In the genomic region with DNA sequence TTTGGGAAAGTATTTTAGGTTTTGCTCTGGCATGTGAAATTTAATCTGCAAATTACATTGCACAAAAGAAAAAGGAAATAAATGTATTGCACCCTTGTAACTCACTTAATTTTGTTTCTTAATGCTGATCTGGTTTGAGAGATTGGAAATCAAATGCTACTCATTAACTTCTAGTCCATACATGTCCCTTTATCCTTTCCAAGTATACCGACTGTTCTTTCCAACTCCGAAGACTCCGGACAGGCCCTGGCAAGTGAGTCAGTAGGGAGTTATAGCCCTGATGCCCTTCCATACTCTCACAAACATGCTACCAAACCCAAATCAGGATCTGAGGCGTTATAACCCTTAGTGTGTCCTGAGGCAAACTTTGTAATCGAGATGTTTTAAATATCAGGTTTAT, we compare ENCODE assay signal across 29 mouse cellular contexts.
"Had no signal": no experiment of that assay in that cellular context is flagged by ENCODE, and none has a peak within 500 bp of the region (broad histone marks: within the 10 kb centered on the region; RNA-seq: fewer than 3 reads in every experiment).

No protein-coding gene starts in this region.

- H3K9ac ChIP-seq: embryonic facial prominence, embryonic 12.5 days; embryonic facial prominence, embryonic 13.5 days; embryonic facial prominence, embryonic 15.5 days; forebrain, embryonic 12.5 days; forebrain, embryonic 13.5 days; forebrain, embryonic 15.5 days; forebrain, postnatal 0 days had no signal

- DNase-seq: cerebellum, adult 8-10 months; cerebellum, adult 9-10 months; cerebellum, adult 9-11 months; cerebellum, postnatal 10 days; cerebellum, postnatal 14 days; cerebellum, postnatal 25 days; cerebellum, postnatal 36 days; embryo, embryonic 11 days; forebrain, postnatal 0 days; gastrocnemius, adult 2 months; gastrocnemius, postnatal 10 days; gastrocnemius, postnatal 14 days; gastrocnemius, postnatal 25 days; gastrocnemius, postnatal 36 days; heart, adult 11 months; heart, adult 18-20 months; heart, adult 2 months had no signal

- H3K4me2 ChIP-seq: embryonic facial prominence, embryonic 12.5 days; embryonic facial prominence, embryonic 13.5 days; embryonic facial prominence, embryonic 15.5 days; forebrain, embryonic 12.5 days; forebrain, embryonic 13.5 days; forebrain, embryonic 15.5 days; heart, embryonic 11.5 days had no signal

- H3K4me1 ChIP-seq: embryonic facial prominence, embryonic 10.5 days; embryonic facial prominence, embryonic 12.5 days; embryonic facial prominence, embryonic 13.5 days; embryonic facial prominence, embryonic 15.5 days; forebrain, embryonic 10.5 days; forebrain, embryonic 12.5 days; forebrain, embryonic 13.5 days; forebrain, embryonic 15.5 days; heart, embryonic 10.5 days had no signal

- ATAC-seq: forebrain, embryonic 13.5 days; forebrain, embryonic 14.5 days; forebrain, embryonic 15.5 days; forebrain, postnatal 0 days had no signal

- H3K9me3 ChIP-seq: embryonic facial prominence, embryonic 10.5 days; embryonic facial prominence, embryonic 12.5 days; embryonic facial prominence, embryonic 13.5 days; embryonic facial prominence, embryonic 15.5 days; forebrain, embryonic 10.5 days; forebrain, embryonic 12.5 days; forebrain, embryonic 13.5 days; forebrain, embryonic 15.5 days; heart, embryonic 10.5 days had no signal

- H3K27ac ChIP-seq: embryonic facial prominence, embryonic 10.5 days; embryonic facial prominence, embryonic 12.5 days; embryonic facial prominence, embryonic 13.5 days; embryonic facial prominence, embryonic 15.5 days; forebrain, embryonic 10.5 days; forebrain, embryonic 12.5 days; forebrain, embryonic 13.5 days; forebrain, embryonic 15.5 days; gastrocnemius, adult 2 months; heart, adult 2 months; heart, embryonic 10.5 days had no signal

- H3K27me3 ChIP-seq: embryonic facial prominence, embryonic 12.5 days; embryonic facial prominence, embryonic 13.5 days; embryonic facial prominence, embryonic 15.5 days; forebrain, embryonic 12.5 days; forebrain, embryonic 13.5 days; forebrain, embryonic 15.5 days had no signal

- H3K36me3 ChIP-seq: embryonic facial prominence, embryonic 10.5 days; embryonic facial prominence, embryonic 12.5 days; embryonic facial prominence, embryonic 13.5 days; embryonic facial prominence, embryonic 15.5 days; forebrain, embryonic 10.5 days; forebrain, embryonic 12.5 days; forebrain, embryonic 15.5 days; heart, embryonic 10.5 days had no signal

- H3K4me3 ChIP-seq: embryonic facial prominence, embryonic 10.5 days; embryonic facial prominence, embryonic 12.5 days; embryonic facial prominence, embryonic 13.5 days; embryonic facial prominence, embryonic 15.5 days; erythroblast, embryonic 14.5 days; forebrain, embryonic 10.5 days; forebrain, embryonic 12.5 days; forebrain, embryonic 13.5 days; forebrain, embryonic 15.5 days; gastrocnemius, adult 2 months; heart, adult 2 months; heart, embryonic 10.5 days had no signal
